Mouse (Mus musculus) stomach, postnatal 0 days (tissue): ENCODE measurements at regions not wholly inside any gene's neighbourhood (a gene's known extent, or its start where the extent isn't known, plus 50 kb on each side); places are given as distances from the start of the nearest gene placed in this dataset.

Experiments
- ATAC-seq: fragments of 200-750 bp; cut with Nextera tagmentation; 2 replicates; pipeline ENCODE4 v1.8.0; 2017; ENCODE audit not compliant: low FRiP score, low TSS enrichment
- DNase-seq: peaks from one replicate; pipeline ENCODE4 v3.0.0-alpha.2; 2016; ENCODE audit warnings: low spot score
- H3K27ac ChIP-seq: fragments of 300-500 bp; sonication (generic); replicated peaks from 2 replicates; pipeline ENCODE4 v1.5.1; 2014; ENCODE audit warnings: mild to moderate bottlenecking, control low read depth
- H3K27me3 ChIP-seq: fragments of 300-500 bp; sonication (generic); 2 replicates; pipeline ENCODE4 v1.6.1; 2014; ENCODE audit warnings: low read length; ENCODE audit not compliant: control insufficient read depth, insufficient read depth
- H3K36me3 ChIP-seq: fragments of 300-500 bp; sonication (generic); 2 replicates; pipeline ENCODE4 v1.6.1; 2014; ENCODE audit warnings: low read length, mixed read lengths; ENCODE audit not compliant: control insufficient read depth, insufficient read depth
- H3K4me1 ChIP-seq: fragments of 300-500 bp; sonication (generic); replicated peaks from 2 replicates; pipeline ENCODE4 v1.6.1; 2014; ENCODE audit warnings: antibody characterized with exemption; ENCODE audit not compliant: control insufficient read depth, insufficient read depth
- H3K4me2 ChIP-seq: fragments of 300-500 bp; sonication (generic); replicated peaks from 2 replicates; pipeline ENCODE4 v1.6.1; 2014; ENCODE audit warnings: low read depth, mild to moderate bottlenecking, control low read depth, moderate library complexity
- H3K4me3 ChIP-seq: fragments of 300-500 bp; sonication (generic); 2 replicates; pipeline ENCODE4 v1.5.1; 2014; ENCODE audit warnings: low read depth, low read length, control low read depth
- H3K9ac ChIP-seq: fragments of 300-500 bp; sonication (generic); 2 replicates; pipeline ENCODE4 v1.6.1; 2014; ENCODE audit warnings: mild to moderate bottlenecking, low read length, control low read depth, mixed read lengths
- H3K9me3 ChIP-seq: fragments of 300-500 bp; sonication (generic); 2 replicates; pipeline ENCODE4 v1.6.1; 2016; ENCODE audit warnings: low read length; ENCODE audit not compliant: control insufficient read depth
- CTCF ChIP-seq: IDR thresholded peaks from 2 replicates; pipeline ENCODE4 v1.5.1; 2016; ENCODE audit warnings: antibody characterized with exemption, low read depth, mild to moderate bottlenecking, moderate library complexity
- EP300 ChIP-seq: optimal IDR thresholded peaks from 2 replicates; pipeline ENCODE3; 2016; ENCODE audit warnings: antibody characterized with exemption
- WGBS: fragments of 180-500 bp; shearing (Covaris S2); extraction: QIAGEN DNeasy Blood & Tissue Kit; methylation state at CpG from one replicate; pipeline ENCODE4 v1.1.7; 2014; 5-methylcytosine and 5-hydroxymethylcytosine counted together

- no peak overlapping the region for H3K27ac ChIP-seq
- no peak for ATAC-seq
- DNase-seq: no peak
- H3K27me3 ChIP-seq: no peaks in the 10 kb centered on the region
- no peaks in the 10 kb centered on the region for H3K36me3 ChIP-seq
- no peak overlapping the region for H3K4me2 ChIP-seq
- H3K4me1 ChIP-seq: no peaks in the 10 kb centered on the region
- H3K9ac ChIP-seq: no peak overlapping the region
- H3K4me3 ChIP-seq: no peak overlapping the region
- TF ChIP-seq EP300 (no peak), CTCF (no peak)
- WGBS: 77% methylated on average over 10 of the region's 10 CpGs
- no peaks in the 10 kb centered on the region for H3K9me3 ChIP-seq
These were observed 1143.8 kb downstream of the 4930447A16Rik start for GRCm38 (mm10) chr15:38569011-38569640.

GRCm38 (mm10) chr15:38570144-38570543 lies 1144.8 kb downstream of the 4930447A16Rik start:
- Histone ChIP-seq H3K4me2 (no peak overlapping the region), H3K4me3 (no peak overlapping the region), H3K9ac (no peak overlapping the region), H3K9me3 (no peaks in the 10 kb centered on the region), H3K27me3 (no peaks in the 10 kb centered on the region), H3K4me1 (no peaks in the 10 kb centered on the region), H3K36me3 (no peaks in the 10 kb centered on the region), H3K27ac (peak overlapping the region; percentile 74)
- peak; percentile 64 for DNase-seq
- 65% methylated on average over 8 of the region's 8 CpGs for WGBS
- TF ChIP-seq EP300 (no peak), CTCF (no peak)
- ATAC-seq: peak; percentile 79

- Histone ChIP-seq H3K27me3 (no peaks in the 10 kb centered on the region), H3K4me3 (no peak overlapping the region), H3K4me2 (no peak overlapping the region), H3K9ac (no peak overlapping the region), H3K4me1 (no peaks in the 10 kb centered on the region), H3K36me3 (no peaks in the 10 kb centered on the region), H3K9me3 (no peaks in the 10 kb centered on the region), H3K27ac (peak overlapping the region; percentile 74)
- peak; percentile 86 for ATAC-seq
- DNase-seq: peak; percentile 88
- 43% methylated on average over 8 of the region's 8 CpGs for WGBS
- no peak for TF ChIP-seq CTCF
- TF ChIP-seq EP300: no peak
These were observed 1145.4 kb downstream of the 4930447A16Rik start for GRCm38 (mm10) chr15:38570735-38571134.

GRCm38 (mm10) chr15:38572652-38573051 lies 1147.3 kb downstream of the 4930447A16Rik start:
- Histone ChIP-seq H3K9me3 (no peaks in the 10 kb centered on the region), H3K4me3 (no peak overlapping the region), H3K4me1 (no peaks in the 10 kb centered on the region), H3K4me2 (no peak overlapping the region), H3K27me3 (no peaks in the 10 kb centered on the region), H3K9ac (no peak overlapping the region), H3K27ac (no peak overlapping the region), H3K36me3 (no peaks in the 10 kb centered on the region)
- WGBS: 74% methylated on average over 4 of the region's 4 CpGs
- ATAC-seq (peak; percentile 41; the same call in 1 of the 2 replicates), DNase-seq (no peak)
- TF ChIP-seq CTCF (no peak), EP300 (no peak)

- H3K9me3 ChIP-seq: no peaks in the 10 kb centered on the region
- no peak overlapping the region for H3K4me3 ChIP-seq
- no peak overlapping the region for H3K9ac ChIP-seq
- H3K4me2 ChIP-seq: no peak overlapping the region
- H3K36me3 ChIP-seq: no peaks in the 10 kb centered on the region
- H3K27me3 ChIP-seq: no peaks in the 10 kb centered on the region
- ATAC-seq (no peak), DNase-seq (no peak)
- 83% methylated on average over 8 of the region's 8 CpGs for WGBS
- no peaks in the 10 kb centered on the region for H3K4me1 ChIP-seq
- H3K27ac ChIP-seq: no peak overlapping the region
- TF ChIP-seq EP300: no peak
- no peak for TF ChIP-seq CTCF
These were observed 1149.1 kb downstream of the 4930447A16Rik start for GRCm38 (mm10) chr15:38574447-38574846.

- TF ChIP-seq CTCF: no peak
- no peak for TF ChIP-seq EP300
- WGBS: 73% methylated on average over 4 of the region's 4 CpGs
- no peak for DNase-seq
These were observed 1149.9 kb downstream of the 4930447A16Rik start for GRCm38 (mm10) chr15:38575254-38575653.

More at GRCm38 (mm10) chr15:38575254-38575653, 1149.9 kb downstream of the 4930447A16Rik start:
- no peak overlapping the region for H3K4me2 ChIP-seq
- no peaks in the 10 kb centered on the region for H3K27me3 ChIP-seq
- no peaks in the 10 kb centered on the region for H3K9me3 ChIP-seq
- no peak overlapping the region for H3K4me3 ChIP-seq
- H3K9ac ChIP-seq: no peak overlapping the region
- H3K27ac ChIP-seq: no peak overlapping the region
- no peak for ATAC-seq
- no peaks in the 10 kb centered on the region for H3K4me1 ChIP-seq
- no peaks in the 10 kb centered on the region for H3K36me3 ChIP-seq
